Mouse (Mus musculus) CD4-positive helper T cell, adult 2 months (primary cell): ENCODE data around the gene Synj1.

Experiments
- DNase-seq: peaks from one replicate; pipeline ENCODE4 v3.0.0-alpha.2; 2012; ENCODE audit warnings: low read depth, missing footprints, low spot score

Gene Synj1

DNA sequence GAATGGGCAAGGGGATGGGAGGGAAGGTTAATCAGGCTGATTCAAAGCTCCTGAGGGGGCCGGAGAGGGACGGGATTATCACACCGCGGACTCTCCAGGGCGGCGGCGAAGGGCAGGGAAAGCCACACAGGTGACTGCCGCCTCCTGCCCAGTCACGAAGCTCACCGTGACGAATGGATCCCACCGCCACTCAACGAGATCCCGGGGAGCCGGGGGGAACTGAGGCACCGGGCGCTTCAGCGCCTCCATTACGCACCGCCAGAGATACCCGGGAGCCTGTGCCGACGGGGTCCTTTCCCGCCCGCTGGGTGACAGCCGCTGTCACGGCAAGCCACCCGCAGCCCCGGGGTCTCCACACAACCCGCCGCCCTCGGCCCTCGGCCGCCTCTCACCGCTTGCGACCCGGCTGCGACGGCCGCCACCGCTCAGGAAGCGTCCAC, 507 bp downstream of the Synj1 start:
- no peak for DNase-seq

DNA sequence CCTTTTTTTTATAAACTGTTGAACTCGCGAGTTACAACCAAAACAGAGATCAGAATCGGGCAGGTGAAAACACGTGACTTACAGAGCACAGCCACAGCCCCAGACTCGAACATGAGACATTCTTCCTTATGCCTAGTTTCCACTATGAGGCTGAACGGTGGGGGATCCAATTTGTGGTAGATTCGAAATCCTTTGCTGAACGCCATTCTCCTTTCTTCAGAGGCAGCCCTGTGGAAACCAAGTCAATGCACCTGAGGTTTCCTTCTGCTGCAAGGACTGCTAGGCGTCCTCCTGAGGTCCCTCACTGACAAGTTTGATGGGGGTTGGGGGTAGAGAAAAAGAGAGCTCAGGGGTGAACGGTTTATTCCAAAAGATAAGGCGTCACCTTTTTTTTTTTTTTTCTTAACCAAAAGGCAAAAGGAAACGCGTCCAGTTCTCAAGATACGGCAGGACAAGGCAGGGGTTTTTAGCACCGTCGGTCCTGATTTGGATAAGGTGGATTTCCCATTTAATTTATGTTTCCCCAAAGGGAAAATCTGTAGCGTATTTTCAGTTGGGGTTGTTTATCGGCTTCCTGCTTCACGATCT, 1.1 kb downstream of the Synj1 start:
- peak; percentile 66 for DNase-seq

DNA sequence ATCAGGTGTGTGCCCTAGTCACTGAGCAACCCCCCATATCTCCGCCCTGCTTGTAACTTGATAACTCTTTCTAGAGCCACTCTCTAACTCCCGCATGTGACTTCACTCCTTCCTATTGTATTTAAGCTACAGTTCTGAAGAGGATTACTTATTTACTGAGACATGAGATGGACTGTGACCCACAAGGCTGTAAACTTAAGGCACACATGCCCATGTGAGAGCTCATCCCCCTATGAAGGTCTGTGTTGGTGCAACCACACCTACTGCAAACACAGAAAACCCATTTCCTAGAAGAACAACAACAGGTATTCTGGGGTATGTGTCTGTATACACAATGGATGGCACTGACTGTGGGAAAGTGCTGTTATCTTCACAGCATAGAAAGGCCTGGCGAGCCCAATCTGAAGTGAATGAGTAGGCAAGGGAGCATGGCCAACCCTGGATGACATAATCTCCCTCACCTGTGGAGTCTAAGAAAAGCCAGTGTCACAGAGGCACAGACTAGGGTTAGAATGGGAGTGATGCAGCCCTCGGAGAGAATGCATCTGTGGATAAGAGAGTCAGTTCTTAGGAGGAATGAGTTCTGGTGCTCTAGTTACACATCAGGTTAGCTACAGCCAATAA, 6.1 kb downstream of the Synj1 start:
- no peak for DNase-seq

DNA sequence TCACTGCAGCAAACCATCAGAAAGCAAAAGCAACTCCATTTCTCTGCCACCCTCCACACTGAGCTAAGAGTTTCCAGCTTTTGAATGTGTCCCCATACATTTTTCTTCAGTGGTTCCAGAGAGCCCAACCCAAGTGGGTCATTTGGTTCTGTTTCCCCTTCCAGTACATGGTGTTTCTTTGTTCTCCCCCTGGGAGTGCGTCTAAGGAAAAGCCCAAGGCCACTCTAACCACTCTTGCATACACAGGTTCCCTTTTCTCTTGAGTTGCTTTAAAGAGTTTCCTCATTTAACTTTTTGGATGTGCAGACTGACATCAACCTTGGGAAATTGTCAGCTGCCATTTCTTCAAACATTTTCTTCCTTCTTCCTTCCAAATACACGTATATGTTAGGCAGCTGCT, 10.0 kb downstream of the Synj1 start:
- no peak for DNase-seq

DNA sequence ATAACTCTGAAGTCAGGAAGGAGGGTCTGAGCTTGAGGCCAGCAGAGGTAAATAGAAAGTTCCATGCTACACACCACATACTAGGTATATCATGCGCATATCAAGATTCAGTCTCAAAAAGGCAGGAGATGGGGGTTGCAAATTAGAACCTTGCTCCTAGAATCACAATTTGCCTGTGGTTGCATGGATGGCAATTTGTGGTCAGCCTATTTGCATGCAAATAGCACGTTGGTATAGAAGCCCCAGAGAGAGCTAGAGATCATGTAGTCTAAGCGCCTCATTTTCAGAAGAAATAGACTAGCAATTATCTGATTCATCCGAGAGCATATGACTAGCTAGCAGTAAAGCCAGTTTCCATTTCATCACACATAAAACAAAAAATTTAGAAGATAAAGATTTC, 11.3 kb downstream of the Synj1 start:
- no peak for DNase-seq

DNA sequence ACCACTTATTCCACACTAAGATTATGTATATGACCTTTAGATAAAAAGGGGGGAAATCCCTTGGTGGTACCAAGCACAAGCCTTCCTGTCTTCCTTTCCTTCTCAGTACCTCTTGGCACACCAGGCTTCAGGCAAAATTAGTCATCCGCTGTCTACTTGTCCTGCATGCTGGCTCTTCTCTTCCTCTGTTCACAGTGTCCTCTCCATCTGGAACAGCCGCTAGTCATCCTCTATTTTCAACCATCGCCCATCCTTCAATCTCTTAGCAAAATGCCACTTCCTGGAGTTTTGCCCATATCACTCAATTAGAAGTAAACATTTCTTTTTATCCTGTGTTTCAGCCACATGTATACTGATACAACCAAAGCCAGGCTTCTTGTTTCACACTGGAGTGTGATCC, 13.3 kb downstream of the Synj1 start:
- no peak for DNase-seq

DNA sequence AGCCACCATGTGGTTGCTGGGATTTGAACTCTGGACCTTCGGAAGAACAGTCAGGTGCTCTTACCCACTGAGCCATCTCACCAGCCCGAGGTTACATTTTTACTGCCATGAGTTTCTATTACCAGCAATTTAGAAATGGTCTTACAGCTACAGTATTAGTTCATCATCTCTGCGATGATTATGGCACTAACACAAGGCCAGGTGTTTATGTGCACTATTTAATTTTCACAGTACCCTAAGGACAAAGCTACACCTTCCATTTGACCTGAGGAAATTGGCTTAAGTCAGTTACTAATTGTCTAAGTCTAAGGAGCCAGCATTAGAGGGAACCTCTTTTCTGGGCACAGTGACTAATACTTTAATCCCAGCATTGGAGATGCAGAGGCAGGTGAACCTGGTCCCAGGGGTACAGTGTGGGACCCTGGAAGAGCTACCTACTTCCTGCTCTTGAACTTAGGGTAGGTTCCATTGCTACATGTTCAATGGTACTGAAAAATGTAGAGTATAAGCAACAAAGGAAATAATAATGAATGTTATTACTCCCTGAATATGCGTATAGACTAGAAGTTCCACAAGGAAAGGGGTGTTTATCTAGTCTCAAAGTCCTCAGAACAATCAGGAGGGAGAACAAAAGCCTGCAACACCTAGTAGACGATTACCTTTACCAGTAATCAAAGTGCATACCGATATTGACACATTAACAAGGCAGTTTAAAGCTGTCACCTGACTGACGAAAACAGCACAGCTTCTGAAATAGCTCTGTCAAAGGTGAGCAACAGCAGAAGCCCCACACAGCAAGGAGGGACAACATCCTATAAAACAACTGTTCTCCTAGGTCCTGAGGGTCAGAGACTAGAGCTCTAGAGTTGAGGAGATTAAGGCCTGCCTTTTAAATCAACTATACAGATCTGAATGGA, 14.5 kb downstream of the Synj1 start:
- DNase-seq = no peak

DNA sequence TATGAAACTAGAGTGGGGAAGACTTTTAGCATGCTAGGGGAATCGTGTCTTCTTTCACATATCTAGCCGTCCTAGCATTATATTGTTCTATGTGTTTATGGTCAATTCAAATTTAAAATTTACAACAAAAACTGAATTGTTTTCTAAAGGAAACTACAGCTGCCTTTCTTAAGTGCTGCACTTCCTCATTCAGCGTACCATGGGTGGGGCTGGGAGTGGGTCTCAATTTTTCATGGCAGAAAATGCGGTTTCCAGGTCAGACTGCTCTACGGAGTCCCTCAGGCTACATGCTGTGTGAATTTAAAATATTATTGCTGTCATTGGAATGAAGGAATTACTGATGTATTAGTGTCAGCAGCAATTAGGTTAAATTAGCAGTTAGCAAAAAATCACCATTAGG, 15.6 kb downstream of the Synj1 start:
- no peak for DNase-seq

DNA sequence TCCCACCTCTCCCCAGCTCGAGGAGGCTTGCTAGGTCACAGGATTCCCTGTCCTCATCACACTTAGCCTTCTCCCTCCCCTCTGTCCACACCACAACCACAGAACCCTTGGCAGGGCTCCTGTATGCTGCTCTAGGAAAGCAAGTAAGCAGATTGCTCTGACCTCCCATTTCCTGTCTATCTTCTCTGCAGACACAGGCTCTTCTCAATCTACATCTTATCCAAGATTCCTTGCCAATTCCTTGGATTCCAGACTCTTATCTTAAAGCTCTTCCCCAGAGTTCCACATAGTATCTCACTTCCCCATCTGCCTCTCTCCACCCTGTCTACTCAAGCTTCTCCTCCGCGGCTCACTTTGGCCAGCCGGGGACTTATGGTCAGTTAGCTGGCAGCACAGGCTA, 16.1 kb downstream of the Synj1 start:
- peak; percentile 9 for DNase-seq

DNA sequence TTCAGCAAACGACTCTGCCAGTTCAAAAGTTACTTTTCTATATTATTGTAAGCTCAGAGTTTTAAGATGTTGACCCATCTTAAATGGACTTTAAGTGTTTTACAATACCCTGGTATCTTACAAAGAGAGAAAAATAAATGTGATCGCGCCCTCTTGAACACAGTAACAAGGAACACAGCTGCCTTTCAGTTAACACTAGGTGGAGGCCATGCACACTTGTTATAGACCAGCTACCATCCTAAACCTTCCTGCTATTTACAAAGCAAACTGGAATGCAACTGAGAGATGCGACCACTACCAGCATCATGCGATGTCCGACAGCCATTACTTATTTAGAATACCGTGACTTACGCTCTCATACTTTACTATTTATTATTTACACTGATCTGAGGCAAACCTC, 21.9 kb downstream of the Synj1 start:
- DNase-seq = no peak

DNA sequence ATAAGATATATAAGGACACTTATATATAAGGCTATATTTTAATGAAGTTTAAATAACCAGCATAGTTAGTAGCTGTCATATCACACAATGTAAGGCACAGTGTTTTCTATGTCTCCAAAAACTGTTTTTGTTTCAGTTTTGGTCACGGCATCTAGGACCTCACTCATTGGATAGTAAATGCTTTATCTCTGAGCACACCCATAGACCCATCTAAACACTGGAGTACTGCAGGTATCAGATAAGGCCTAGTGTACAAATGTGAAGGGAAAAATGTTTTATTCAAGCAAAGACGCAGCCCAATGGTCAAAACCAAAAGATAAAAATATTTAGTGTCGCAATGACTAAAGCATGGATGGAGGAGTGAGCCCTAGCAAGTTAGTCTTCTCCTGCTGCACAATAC, 22.4 kb downstream of the Synj1 start:
- DNase-seq = no peak

DNA sequence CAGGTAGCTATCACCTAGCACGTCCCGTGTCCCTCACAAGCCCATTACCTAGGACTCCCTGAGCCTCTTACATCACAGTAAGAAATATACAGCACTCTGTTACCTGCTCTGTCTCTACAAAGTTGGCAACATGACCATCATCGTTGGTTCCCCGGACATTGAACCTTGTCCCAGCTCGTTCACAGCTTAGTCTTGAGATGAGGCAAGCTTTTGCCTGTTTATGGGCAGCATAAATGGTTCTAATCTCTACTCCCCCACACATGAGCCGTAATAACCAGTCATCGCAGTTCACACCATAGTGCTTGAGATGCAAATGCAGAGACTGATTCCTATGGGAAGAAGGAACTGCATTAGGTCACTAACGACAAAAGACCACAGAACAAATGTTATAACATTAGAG, 23.1 kb downstream of the Synj1 start:
- DNase-seq = no peak

DNA sequence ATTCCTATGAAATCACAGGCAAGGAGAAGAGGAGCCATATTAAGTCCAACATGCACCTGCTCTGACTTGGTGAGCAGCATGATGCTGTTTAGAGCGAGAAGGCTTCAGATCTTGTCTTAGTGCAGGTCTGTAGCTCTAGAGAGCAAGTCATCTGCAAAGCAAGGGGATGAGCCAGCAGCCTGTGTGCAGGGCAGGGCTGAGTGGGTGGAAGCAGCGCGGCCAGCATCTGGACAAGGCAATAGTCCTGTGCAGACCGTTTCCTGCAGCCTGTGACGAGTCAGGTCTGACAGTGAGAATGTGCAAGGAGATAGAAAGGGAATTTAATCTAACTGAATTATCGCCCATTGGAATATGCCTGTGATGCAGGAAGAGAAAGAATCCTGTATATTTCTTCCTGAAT, 40.1 kb downstream of the Synj1 start:
- no peak for DNase-seq

DNA sequence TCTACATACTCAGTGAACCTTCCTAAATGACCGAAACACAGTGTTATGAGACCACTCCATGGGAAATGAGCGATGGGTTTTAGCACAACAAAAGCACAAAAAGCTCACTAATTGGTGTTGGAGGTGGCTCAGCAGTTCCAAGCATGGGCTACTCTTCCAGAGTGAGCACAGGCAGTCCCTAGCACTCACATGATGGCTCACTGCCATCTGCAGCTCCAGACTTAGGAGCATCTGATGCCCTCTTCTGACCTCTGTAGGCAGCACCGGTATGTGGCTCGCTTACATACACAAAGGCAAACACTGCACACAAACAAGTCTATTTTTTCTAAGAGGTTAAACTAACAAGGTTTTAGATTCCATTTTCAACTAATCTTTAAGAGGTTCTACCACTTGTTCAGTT, 44.9 kb downstream of the Synj1 start:
- DNase-seq = no peak

DNA sequence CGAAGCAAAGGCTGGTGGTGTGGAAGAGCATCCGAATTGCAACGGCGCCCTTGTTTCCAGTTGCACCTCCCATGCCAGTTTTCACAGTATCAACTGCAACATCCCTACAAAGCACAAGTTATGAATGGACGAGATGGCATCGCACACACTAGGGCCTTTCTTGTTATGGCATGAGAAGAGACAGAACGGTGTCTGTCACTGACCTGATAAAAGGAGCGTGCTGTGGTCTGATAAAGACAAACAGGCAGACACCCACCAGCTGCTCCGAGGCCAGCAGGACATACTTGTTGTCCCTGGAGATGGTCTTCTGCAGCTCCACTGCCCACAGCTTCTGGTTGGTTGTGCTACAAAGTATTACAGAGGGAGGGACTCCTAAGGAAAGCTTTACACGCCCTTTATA, 46.8 kb downstream of the Synj1 start:
- DNase-seq = no peak

DNA sequence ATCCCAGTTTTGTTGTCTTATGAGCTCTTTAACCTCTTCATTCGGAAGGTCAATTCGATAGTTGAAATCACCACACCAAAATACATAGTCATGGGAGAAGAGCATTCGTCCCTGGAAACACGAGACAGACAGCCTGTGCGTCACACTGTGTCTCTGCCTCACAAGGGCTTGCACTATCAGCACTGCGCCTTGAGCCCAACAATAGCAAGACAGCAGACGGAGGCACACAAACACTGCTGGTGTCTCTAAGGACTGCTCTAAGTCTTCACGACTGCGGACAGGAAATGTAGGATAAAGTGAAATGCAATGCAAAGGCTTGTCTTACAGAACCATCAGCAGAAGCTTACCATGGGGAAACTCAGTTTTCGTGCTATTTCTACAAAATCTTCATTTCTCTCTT, 47.2 kb downstream of the Synj1 start:
- no peak for DNase-seq

DNA sequence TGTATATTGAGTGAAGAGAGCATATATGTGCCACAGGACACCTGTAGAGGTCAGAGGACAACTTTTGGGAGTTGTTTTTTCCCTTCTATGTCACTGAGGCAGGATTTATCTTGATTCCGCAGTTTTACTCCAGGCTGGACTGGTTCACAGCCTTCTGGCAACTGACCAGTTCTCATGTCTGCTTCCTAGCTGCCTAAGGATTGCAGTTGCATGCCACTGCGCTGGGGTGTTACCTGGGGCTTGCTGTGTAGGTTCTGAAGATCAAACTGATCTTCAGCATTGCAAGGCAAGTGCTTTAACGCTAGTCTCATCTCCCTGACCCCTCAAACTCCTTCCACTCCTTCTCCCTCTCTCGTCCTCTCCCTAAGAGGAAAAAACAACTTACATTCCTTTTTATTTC, 47.9 kb downstream of the Synj1 start:
- no peak for DNase-seq

DNA sequence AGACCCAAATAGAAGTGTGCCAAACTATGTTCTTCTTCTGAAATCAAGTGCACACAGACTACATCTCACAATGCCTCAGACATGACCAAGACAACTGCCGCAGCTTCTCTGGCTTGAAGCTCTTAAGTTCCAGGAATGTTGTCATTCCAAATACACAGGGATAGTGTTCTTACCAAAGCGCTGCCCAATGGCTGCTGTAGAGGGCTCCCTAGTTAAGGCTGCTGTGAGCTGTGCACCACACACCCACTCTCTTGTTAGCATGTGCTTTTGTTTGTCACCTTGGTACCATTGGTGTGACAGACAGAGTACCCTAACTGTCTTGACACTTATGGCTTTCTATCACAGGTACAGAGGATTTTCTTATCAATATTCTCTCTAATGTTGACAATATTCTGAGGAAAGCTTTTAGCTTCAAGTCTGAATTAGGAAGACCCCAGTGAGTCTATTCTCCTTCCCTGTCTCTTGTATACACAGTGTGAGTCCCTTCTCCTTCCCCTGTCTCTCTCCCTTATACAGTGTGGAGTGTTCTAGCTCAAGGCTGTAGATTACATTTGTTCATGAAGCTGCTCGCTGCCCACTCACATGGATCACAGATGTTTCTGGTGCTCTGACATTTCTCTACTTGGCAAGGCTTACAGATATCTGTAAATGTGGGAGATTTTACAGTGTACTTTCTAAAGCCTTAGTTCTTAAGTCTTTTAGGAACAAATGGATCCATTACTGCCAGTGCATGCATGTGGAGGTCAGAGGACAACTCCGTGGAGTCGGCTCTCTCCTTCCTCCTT, 52.6 kb downstream of the Synj1 start:
- DNase-seq = no peak

DNA sequence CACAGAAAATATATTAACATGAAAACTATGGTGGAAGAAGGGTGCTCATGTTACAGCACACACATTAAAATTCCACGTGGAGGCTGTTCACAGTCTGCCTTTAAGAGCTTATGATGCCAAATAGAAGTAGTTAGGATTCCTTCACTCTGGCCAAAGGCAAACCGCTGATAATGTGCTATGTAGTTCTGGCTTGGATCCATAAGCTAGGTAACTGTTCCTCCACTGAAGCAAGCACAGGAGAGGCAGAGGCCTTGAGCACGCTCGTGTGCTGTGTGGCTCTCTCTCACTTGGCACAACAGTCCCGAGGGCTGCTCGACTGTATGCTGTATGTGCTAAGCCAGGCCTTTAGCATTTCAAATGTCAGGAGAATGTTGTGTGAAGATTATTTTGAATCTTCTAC, 55.6 kb downstream of the Synj1 start:
- no peak for DNase-seq

DNA sequence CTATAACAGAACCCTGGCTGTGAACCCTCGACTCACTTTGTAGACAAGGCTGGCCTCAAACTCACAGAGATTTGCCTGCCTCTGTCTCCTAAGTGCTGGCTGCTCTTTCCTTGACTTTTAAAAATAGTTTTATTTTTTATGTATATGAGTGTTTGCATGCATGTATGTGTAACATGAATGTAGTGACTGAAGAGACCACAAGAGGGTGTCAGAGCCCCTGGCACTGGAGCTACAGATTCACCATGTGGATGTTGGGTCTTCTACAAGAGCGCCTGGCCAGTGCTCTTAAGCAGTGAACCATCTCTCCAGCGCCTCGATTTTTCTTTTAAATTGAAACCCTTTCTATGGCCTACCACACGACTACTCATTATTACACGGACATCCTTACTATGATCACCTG, 57.3 kb downstream of the Synj1 start:
- peak; percentile 23 for DNase-seq

DNA sequence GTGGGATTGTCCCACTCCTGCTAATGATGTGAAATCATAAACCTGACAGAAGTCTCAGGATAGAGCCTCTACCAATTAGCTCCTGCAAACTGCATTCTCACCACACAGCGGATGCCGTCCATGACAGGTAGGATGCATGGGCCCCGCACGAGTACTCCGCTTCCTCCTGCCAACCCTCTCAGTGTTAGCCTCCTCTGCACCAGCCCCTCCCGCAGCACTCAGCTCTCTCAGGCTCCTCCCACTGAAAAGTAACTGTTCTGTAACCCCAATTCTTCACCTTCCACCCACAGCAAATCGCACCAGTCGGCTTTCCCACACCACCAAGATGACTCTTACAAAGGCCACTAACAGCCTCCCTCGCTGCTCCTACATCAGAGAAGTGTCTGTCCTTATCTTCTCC, 58.0 kb downstream of the Synj1 start:
- no peak for DNase-seq

DNA sequence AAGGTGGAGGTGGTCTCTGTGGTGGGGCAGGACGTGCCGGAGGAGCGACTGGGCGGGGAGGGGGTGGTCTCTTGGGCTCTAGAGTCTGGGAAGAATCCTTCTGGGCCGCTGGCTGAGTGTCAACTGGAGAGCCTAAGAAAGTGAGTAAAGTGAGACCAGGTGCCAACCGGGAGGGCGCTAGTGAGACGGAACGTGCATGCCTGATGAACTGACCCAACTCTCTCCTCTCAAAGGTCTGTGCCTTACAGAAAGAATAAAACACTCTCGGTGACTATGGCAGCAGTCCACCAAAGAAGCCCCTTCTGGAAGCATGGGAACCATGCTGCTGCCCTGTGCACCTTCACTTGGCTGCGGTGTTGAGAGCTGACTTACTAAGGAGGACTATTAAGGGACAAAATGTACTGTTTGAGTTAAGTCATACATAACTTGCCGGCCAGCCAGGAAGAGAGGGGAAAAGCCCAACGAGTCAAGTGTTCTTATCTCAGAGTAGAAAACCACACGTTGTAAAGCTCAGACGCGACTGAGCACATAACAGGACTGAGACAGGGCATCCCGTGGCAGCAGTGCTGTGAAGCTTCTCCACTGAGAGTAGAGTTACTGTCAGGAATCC, 60.6 kb downstream of the Synj1 start:
- no peak for DNase-seq
